Mouse (Mus musculus): Measurements from ENCODE around the gene Bbs5. TPM values are rescaled to one million over a fixed set of nuclear protein-coding genes. Genes with fewer than 3 reads are reported as not detected.
A peak's percentile ranks its signal among the peaks of the same experiment; 100 is the strongest.

Gene Bbs5
- polyA plus RNA-seq, 1 experiment from 2014 or later = 12.5 TPM

- Histone ChIP-seq H3K27ac (peak within 1 kb of the TSS; percentile 80), H3K4me3 (replicated peaks) (peak within 1 kb of the TSS; percentile 81), H3K9ac (peak within 1 kb of the TSS; percentile 79)
Measured at GRCm38 (mm10) chr2:69712981-69713625, 66.1 kb downstream of the Bbs5 start, which contains the start of gene Fastkd1. Fastkd1 (minus strand) TSS chr2:69713516.

DNA sequence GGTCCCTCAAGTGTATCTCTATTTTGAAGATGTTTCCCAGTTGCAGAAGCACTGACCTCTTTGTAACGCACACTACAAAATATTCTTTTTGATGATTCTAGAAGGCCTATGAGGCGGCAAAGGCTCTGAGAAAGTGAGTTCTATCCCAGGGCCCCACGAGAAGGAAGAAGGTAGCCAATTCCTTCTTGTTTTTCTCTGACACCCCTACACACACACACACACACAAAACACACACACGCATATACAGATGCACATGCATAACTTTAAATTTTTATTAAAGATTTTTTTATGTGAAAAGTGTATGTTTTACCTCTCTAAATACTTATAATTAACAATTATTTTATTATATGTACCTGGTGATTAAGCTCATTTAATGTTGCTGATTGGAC lies 66.6 kb downstream of the Bbs5 start:
- Histone ChIP-seq H3K36me3 (no peaks in the 10 kb centered on the region), H3K4me1 (no peaks in the 10 kb centered on the region), H3K27me3 (replicated peaks) (no peaks in the 10 kb centered on the region), H3K9ac (no peak overlapping the region), H3K27ac (no peak overlapping the region), H3K4me3 (replicated peaks) (peak overlapping the region; percentile 81), H3K9me3 (no peaks in the 10 kb centered on the region), H3K4me2 (peak overlapping the region; percentile 77)
- ATAC-seq (ENCODE audit: insufficient read depth, low FRiP score, low read depth) = no peak
- 26% methylated on average over 4 of the region's 4 CpGs for WGBS

More at GRCm38 (mm10) chr2:69712981-69713625, 66.1 kb downstream of the Bbs5 start, which contains the start of gene Fastkd1:
- Histone ChIP-seq H3K9me3 (no peaks in the 10 kb centered on the region), H3K4me1 (no peaks in the 10 kb centered on the region), H3K36me3 (no peaks in the 10 kb centered on the region; the same call in 1 of the 2 replicates), H3K27me3 (replicated peaks) (no peaks in the 10 kb centered on the region), H3K4me2 (peak within 1 kb of the TSS; percentile 77)
- peak; percentile 98 for ATAC-seq (ENCODE audit: insufficient read depth, low FRiP score, low read depth)
- WGBS = 0% methylated on average over 39 of the region's 39 CpGs

DNA sequence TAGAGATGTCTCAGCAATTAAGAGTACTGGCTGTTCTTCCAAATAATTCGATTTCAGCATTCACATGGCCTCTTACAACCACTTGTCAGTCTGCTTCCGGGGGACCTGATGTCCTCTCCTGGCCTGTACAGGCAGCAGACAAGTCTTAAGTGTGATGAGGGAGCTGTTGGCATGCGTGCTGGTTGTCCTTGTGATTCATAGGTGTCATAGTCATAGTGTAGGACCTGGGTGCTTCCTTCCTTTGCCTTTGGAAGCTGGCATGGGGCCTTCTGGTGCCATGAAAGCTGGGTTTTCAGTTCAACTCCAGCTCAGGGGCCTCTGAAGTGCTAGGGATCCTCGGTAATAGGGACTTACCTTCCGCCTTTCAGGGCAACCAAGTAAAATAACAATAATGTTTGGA lies 67.2 kb downstream of the Bbs5 start:
- H3K4me2 ChIP-seq = no peak overlapping the region
- H3K4me3 ChIP-seq (replicated peaks) = no peak overlapping the region
- H3K9ac ChIP-seq = no peak overlapping the region
- H3K9me3 ChIP-seq = no peaks in the 10 kb centered on the region
- no peak for ATAC-seq (ENCODE audit: insufficient read depth, low FRiP score, low read depth)
- H3K27me3 ChIP-seq (replicated peaks) = no peaks in the 10 kb centered on the region
- no peaks in the 10 kb centered on the region for H3K4me1 ChIP-seq
- H3K27ac ChIP-seq = no peak overlapping the region
- WGBS = 78% methylated on average over 5 of the region's 5 CpGs
- H3K36me3 ChIP-seq = no peaks in the 10 kb centered on the region

DNA sequence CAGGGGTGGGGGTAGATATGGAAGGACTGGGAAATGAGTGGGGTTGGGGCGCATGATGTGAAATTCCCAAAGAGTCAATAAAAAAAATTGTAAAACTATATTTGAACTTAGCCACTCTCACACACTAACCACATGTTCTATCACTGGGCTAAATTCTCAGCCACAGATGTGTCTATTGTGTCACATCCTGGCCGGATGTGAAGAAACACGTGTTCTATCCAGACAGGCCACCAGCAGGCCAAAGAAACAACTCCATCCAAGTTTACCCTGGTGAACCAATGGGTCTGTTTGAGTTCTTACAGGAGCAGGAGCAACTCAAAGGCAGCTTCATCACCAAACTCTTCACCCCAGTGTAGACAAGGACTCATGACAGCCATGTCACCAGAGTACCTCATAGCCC lies 69.5 kb downstream of the Bbs5 start:
- Histone ChIP-seq H3K4me2 (no peak overlapping the region), H3K9me3 (no peaks in the 10 kb centered on the region)
- 71% methylated on average over 3 of the region's 3 CpGs for WGBS

More for the DNA sequence above, 69.5 kb downstream of the Bbs5 start:
- H3K27me3 ChIP-seq (replicated peaks) = no peaks in the 10 kb centered on the region
- H3K4me1 ChIP-seq = no peaks in the 10 kb centered on the region
- H3K9ac ChIP-seq = no peak overlapping the region
- H3K36me3 ChIP-seq = no peaks in the 10 kb centered on the region
- ATAC-seq (ENCODE audit: insufficient read depth, low FRiP score, low read depth) = no peak
- H3K27ac ChIP-seq = no peak overlapping the region
- H3K4me3 ChIP-seq (replicated peaks) = no peak overlapping the region

Other genes starting within 250 kb of the Bbs5 start
- 0.78 and 1.1 TPM in 2 replicates for gene Lrp2, start 61.1 kb upstream of the Bbs5 start, polyA plus RNA-seq (2015; fragmentation: Nextera tagmentation; extraction: Ambion mirVana)
- gene Klhl41, start 22.9 kb downstream of the Bbs5 start, polyA plus RNA-seq (2015; fragmentation: Nextera tagmentation; extraction: Ambion mirVana) = 0.24 and 0.86 TPM in 2 replicates
- gene Fastkd1, start 66.3 kb downstream of the Bbs5 start, polyA plus RNA-seq (2015; fragmentation: Nextera tagmentation; extraction: Ambion mirVana) = 9.0 and 9.8 TPM in 2 replicates
- 124 and 152 TPM in 2 replicates for gene Ppig, start 75.4 kb downstream of the Bbs5 start, polyA plus RNA-seq (2015; fragmentation: Nextera tagmentation; extraction: Ambion mirVana)
- 1.4 and 2.2 TPM in 2 replicates for gene Ccdc173, start 142.4 kb downstream of the Bbs5 start, polyA plus RNA-seq (2015; fragmentation: Nextera tagmentation; extraction: Ambion mirVana)
- gene Phospho2, start 142.5 kb downstream of the Bbs5 start, polyA plus RNA-seq (2015; fragmentation: Nextera tagmentation; extraction: Ambion mirVana) = 22.1 and 23.0 TPM in 2 replicates
- 37.0 and 37.8 TPM in 2 replicates for gene Klhl23, start 174.8 kb downstream of the Bbs5 start, polyA plus RNA-seq (2015; fragmentation: Nextera tagmentation; extraction: Ambion mirVana)
- gene Ssb, start 214.4 kb downstream of the Bbs5 start, polyA plus RNA-seq (2015; fragmentation: Nextera tagmentation; extraction: Ambion mirVana) = 309 and 316 TPM in 2 replicates
- 39.7 and 45.9 TPM in 2 replicates for gene Mettl5, start 238.4 kb downstream of the Bbs5 start, polyA plus RNA-seq (2015; fragmentation: Nextera tagmentation; extraction: Ambion mirVana)

Measured in stomach, embryonic 15.5 days (tissue).